Mouse (Mus musculus) megakaryocyte, adult 5-6 weeks (primary cell): ENCODE measurements around the gene Sox14. TPM values are rescaled to one million over a fixed set of nuclear protein-coding genes. Genes with fewer than 3 reads are reported as not detected.

Source experiments
- ATAC-seq: 2 replicates; pipeline ENCODE4 v1.8.0; 2016; ENCODE audit warnings: mild to moderate bottlenecking, inconsistent platforms; ENCODE audit not compliant: poor library complexity, severe bottlenecking
- total RNA-seq, 2 experiments: library from RNA; stranded (forward) in 1 of 2; stranded (reverse) in 1 of 2; fragments of 153-499, 151-499 nt in 1 of 2; fragments of 221-1000, 200-1000 nt in 1 of 2; gene quantifications; 2 replicates each; pipeline versions ENCODE4 v1.2.3 to v1.2.4; 2015 to 2017

Sox14 gene
- total RNA-seq (2015) = not detected in 2 replicates
- not detected in 2 replicates for total RNA-seq (2017)

DNA sequence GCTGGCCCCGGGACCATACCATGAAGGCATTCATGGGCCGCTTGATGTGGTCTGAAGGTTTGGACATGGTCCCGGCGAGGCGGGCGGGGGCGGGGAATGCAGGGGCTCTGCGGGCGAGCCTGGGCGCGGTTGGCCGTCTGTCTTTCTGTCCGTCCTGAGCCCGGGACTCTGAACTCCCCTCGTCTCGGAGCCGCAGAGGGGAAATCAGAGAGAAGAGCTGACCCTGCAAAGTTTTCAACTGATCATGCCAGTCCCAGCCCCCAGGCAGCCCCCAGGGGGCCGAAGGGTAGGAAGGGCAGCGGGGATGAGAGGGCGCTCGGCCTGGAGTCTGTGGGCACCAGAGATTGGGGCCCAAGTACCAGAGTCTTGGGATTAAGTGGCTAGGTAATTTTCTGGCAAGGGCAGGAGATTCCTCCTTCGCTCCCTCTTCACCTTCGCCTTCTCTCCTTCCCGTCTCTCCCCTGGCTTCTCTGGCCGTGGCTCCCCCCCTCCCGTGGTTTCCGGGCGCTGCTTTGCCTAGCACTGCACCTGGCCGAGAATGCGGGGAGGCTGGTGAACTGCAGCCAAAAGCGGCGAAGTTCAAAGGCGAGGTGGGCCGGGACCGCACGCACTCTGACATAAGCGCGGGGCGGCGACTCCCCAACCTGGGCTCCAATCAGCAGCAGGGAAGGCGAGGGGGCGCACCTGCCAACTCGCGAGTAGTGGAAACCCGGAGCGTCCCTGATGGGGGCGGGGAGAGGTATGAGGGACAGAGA is at the start of gene Sox14:
TSS of gene Sox14 (minus strand) at position 553 of the 755 bp plus-strand sequence.
- no peak for ATAC-seq

DNA sequence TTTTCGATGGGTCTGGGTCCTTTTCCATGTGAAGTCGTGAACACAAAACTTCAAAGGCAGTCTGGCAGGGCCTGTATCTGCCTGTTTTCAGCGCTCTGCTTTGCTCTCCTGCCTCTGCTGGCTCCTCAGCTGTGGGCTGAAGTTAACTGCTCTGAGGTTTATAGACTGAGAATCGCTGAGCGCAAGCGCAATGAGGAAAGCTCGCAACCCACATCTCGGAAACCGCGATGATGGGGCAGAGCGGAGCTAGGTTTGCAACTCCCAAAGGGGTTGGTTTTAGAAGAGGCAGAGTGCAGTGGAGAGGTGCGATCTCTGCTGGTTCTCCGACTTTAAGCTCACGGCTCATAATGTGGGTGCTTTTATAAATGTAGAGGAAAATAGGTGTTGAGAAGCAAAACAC is 3.3 kb upstream of the Sox14 start:
- ATAC-seq = no peak

DNA sequence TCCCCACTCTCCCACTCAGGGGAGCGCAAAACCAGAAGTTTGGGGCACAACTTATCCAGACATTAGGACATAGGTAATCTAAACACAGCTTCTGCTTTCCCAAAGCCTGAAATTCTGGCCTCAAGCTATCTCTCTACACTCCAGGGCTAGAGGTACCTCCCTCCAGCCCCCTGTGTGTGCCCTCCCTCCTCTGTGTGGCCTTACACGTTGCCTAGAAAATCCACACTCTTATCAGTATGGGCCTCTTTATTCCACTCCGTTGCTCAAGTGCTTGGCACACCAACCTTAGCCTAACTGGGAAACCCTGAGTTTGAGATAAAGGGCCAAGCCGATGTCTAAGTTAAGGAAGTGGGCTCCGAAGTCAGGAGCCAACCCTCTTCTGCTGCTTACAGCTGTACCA is 2.6 kb upstream of the Sox14 start:
- ATAC-seq = no peak

- no peak for ATAC-seq
Observed at GRCm38 (mm10) chr9:99877056-99877546, 1.1 kb upstream of the Sox14 start.

GRCm38 (mm10) chr9:99876373-99877055 is 544 bp upstream of the Sox14 start:
- no peak for ATAC-seq

- ATAC-seq = no peak
Observed at GRCm38 (mm10) chr9:99874735-99875617, 994 bp downstream of the Sox14 start.

DNA sequence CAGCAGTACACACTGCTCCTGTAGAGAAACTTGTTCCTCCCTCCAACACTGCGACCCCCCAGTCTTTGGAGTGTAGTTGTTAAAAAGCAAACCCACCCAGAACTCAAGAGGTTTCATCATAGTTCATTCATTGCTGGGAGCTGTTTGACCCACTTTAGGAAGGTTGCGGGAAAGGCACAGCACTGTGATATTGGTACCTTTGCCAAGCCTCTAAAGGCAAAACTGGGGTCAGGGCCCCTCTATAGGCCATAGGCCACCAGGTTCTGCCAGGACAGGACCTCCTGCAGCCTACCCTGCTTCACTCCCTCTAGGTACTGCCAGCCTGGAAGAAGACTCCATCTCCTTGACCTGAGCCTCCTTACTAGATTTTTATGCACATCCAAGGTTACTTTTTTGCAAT is 2.2 kb downstream of the Sox14 start:
- no peak for ATAC-seq

- no peak for ATAC-seq
Observed at GRCm38 (mm10) chr9:99873116-99873620, 2.8 kb downstream of the Sox14 start.

DNA sequence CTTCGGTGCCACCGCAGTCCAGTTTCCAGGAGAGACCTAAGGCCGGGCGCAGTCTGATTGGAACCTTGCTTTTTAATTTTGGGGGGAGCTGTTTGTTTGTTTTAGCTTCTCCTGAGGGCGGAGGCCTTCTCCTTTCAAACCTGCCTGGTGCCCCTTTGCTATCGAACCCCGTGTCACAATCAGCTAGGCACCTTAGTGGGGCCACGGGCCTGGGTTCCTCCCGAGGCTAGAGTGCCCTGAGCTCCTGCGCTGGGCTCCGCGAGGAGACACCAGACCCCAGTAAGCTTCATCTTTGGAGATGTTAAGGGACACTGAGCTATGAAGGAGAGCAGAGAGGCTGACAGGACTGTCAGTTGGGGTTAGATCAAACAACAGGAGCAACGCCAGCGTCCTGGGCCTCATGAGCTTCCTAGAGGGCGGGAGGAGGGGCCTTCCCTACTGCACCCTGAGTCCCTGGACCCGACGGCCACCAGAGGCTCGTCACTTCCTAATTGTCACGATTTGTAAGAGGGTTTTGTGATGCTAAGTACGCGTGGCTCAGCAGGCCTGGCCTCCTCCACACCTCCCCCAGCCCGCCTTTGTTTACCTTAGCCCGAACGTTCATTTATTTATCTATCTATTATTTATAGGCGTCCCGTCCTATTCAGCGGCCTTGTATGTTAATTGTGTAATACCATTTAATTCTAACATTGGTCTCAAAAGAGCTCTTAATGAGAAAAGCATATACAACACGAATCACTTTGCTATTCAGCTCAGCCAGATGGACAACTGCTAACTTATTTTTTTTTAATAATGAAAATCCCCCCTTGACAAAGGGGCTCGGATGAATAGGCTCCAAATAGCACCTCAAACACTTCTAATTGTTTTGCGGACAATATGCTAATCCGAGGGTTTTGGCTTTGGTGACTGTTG is 3.5 kb downstream of the Sox14 start:
- no peak for ATAC-seq

- ATAC-seq = no peak
Observed at GRCm38 (mm10) chr9:99871556-99872203, 4.3 kb downstream of the Sox14 start.

GRCm38 (mm10) chr9:99870780-99871555 is 5.0 kb downstream of the Sox14 start:
- no peak for ATAC-seq

GRCm38 (mm10) chr9:99869936-99870779 is 5.8 kb downstream of the Sox14 start:
- no peak for ATAC-seq

- ATAC-seq = no peak
Observed at GRCm38 (mm10) chr9:99869275-99869674, 6.7 kb downstream of the Sox14 start.

DNA sequence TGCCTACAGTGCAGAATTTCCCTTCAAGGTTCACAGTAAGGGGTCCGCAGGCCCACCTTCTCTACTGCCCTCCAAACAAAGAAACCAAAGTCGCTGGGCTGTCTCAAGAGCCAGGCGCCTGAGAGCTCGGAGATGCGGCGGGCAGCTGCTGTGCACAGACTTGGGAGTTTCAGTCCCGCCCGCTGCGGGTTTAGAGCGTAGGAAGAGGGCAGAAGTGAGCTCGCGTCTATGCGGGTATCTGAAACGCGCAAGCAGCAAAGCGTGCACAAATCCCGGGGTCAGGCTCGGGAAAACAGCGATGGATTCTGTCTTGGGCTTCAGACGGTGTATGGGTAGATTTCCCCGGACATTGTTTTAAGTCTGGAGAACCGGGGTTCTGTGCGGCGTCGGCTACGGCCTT is 7.4 kb downstream of the Sox14 start:
- ATAC-seq = no peak

- no peak for ATAC-seq
Observed at GRCm38 (mm10) chr9:99868054-99868453, 7.9 kb downstream of the Sox14 start.

GRCm38 (mm10) chr9:99862936-99863335 is 13.0 kb downstream of the Sox14 start:
- no peak for ATAC-seq

GRCm38 (mm10) chr9:99854486-99854885 is 21.5 kb downstream of the Sox14 start:
- ATAC-seq = no peak

DNA sequence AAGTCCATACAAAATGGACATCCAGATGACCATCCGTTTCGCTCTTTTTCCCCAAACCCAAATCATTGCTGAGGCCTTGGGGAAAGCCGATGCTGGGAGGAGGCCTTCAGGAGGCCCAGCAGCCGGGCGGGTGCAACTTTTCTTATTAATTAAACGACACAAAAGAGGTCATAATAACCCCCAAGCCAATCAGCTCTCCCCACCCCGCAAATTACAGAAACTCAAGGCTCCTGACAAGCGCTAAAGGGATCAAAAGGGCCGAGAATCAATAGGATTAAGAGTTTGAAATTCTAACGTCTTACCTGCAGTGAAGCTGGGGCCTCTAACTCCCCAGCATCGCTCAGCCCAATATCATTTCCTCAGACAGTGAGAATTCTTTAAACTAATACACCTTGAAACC is 22.6 kb downstream of the Sox14 start:
- no peak for ATAC-seq
